Mouse (Mus musculus): ENCODE measurements around the gene C5ar2. TPM values are rescaled to one million over a fixed set of nuclear protein-coding genes. Genes with fewer than 3 reads are reported as not detected.

C5ar2 gene
- total and polyA plus RNA-seq, 2 experiments from 2014 or later, result 0.18 TPM; not detected in 1

- no peaks in the 10 kb centered on the region for H3K9me3 ChIP-seq (ENCODE audit: low read length)
- no peak for DNase-seq (ENCODE audit: low spot score)
- H3K4me1 ChIP-seq (ENCODE audit: insufficient read depth, low read length), result no peaks in the 10 kb centered on the region
- no peak overlapping the region for H3K9ac ChIP-seq (replicated peaks; ENCODE audit: low read length)
- TF ChIP-seq CTCF (IDR thresholded peaks at IDR 0.05; ENCODE audit: low read depth), result no peak
- no peaks in the 10 kb centered on the region for H3K36me3 ChIP-seq (ENCODE audit: insufficient read depth, low read length)
- no peak overlapping the region for H3K27ac ChIP-seq
- 66% methylated on average over 11 of the region's 11 CpGs for WGBS
- H3K4me3 ChIP-seq (ENCODE audit: low read length), result no peak overlapping the region
- no peak overlapping the region for H3K4me2 ChIP-seq (ENCODE audit: low read depth, low read length)
- no peaks in the 10 kb centered on the region for H3K27me3 ChIP-seq (ENCODE audit: insufficient read depth, low read length)
- ATAC-seq, result no peak
Measured at GRCm38 (mm10) chr7:16241787-16242186, 2.2 kb downstream of the C5ar2 start.

GRCm38 (mm10) chr7:16240978-16241303 lies 3.0 kb downstream of the C5ar2 start:
- Histone ChIP-seq H3K4me2 (ENCODE audit: low read depth, low read length) (no peak overlapping the region), H3K4me1 (ENCODE audit: insufficient read depth, low read length) (no peaks in the 10 kb centered on the region), H3K9ac (replicated peaks; ENCODE audit: low read length) (no peak overlapping the region), H3K27me3 (ENCODE audit: insufficient read depth, low read length) (no peaks in the 10 kb centered on the region), H3K4me3 (ENCODE audit: low read length) (no peak overlapping the region), H3K27ac (no peak overlapping the region), H3K36me3 (ENCODE audit: insufficient read depth, low read length) (no peaks in the 10 kb centered on the region), H3K9me3 (ENCODE audit: low read length) (no peaks in the 10 kb centered on the region)
- WGBS, result 92% methylated on average over 1 of the region's 1 CpGs
- TF ChIP-seq CTCF (IDR thresholded peaks at IDR 0.05; ENCODE audit: low read depth), result no peak
- ATAC-seq, result no peak
- DNase-seq (ENCODE audit: low spot score), result no peak

DNA sequence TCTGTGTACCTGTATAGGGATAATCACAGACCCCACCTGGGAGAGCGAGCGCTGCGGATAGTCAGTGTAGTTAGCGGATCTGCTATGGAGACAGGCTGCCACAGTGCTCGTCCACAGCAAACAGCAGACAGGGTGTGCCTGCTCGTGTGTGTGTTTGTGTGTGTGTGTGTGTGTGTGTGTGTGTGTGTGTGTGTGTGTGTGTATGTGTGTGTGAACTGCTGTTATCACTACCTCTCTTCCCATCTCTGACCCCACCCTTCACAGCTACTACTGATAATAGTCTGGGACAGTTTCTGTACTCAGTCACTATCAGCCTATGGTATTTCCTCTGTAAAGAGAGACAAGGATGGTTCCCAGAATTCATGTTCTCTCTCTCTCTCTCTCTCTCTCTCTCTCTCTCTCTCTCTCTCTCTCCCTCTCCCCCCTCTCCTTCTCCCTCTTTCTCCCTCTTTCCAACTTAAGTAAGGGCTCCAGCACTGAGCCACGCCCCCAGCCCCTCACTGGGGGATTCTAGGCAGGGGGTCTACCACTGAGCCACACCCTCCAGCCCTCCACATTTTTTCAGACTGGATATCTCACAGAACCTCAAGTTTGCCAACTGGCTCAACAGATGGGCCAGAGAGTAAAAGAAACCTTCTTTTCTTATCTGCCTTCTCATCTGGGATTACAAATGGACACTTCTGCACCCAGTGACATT lies 3.5 kb downstream of the C5ar2 start:
- no peak overlapping the region for H3K4me2 ChIP-seq (ENCODE audit: low read depth, low read length)
- no peaks in the 10 kb centered on the region for H3K36me3 ChIP-seq (ENCODE audit: insufficient read depth, low read length)
- 76% methylated on average over 7 of the region's 7 CpGs for WGBS
- H3K27me3 ChIP-seq (ENCODE audit: insufficient read depth, low read length), result no peaks in the 10 kb centered on the region
- no peak overlapping the region for H3K27ac ChIP-seq
- H3K9me3 ChIP-seq (ENCODE audit: low read length), result no peaks in the 10 kb centered on the region
- TF ChIP-seq CTCF (IDR thresholded peaks at IDR 0.05; ENCODE audit: low read depth), result no peak
- H3K9ac ChIP-seq (replicated peaks; ENCODE audit: low read length), result no peak overlapping the region
- no peak overlapping the region for H3K4me3 ChIP-seq (ENCODE audit: low read length)
- DNase-seq (ENCODE audit: low spot score), result no peak
- no peak for ATAC-seq
- H3K4me1 ChIP-seq (ENCODE audit: insufficient read depth, low read length), result no peaks in the 10 kb centered on the region

DNA sequence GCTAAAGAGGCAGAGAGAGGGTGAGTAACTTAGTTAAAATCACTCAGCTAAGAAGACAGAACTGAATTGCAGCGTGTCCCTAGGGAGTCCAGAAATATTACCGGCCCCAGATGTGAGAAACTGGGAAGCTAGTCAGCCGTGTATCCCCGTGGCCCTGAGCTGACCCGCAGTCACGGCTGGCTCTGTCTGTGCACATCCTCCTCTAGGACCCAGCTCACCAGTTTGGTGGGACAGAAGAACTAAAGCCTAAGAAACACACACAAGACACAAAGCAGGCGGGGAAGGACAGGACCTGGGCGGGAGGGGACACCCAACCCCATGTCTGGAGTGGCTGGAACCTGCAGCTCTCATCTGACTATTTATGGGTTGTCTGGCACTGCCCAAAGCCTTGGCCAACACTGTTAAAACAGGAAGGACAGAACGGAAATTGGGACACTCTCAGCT lies 4.4 kb downstream of the C5ar2 start:
- Histone ChIP-seq H3K4me1 (ENCODE audit: insufficient read depth, low read length) (no peaks in the 10 kb centered on the region), H3K27ac (no peak overlapping the region), H3K4me2 (ENCODE audit: low read depth, low read length) (no peak overlapping the region), H3K27me3 (ENCODE audit: insufficient read depth, low read length) (no peaks in the 10 kb centered on the region), H3K9ac (replicated peaks; ENCODE audit: low read length) (no peak overlapping the region), H3K36me3 (ENCODE audit: insufficient read depth, low read length) (no peaks in the 10 kb centered on the region), H3K4me3 (ENCODE audit: low read length) (no peak overlapping the region), H3K9me3 (ENCODE audit: low read length) (no peaks in the 10 kb centered on the region)
- DNase-seq (ENCODE audit: low spot score), result no peak
- no peak for ATAC-seq
- no peak for TF ChIP-seq CTCF (IDR thresholded peaks at IDR 0.05; ENCODE audit: low read depth)
- 56% methylated on average over 9 of the region's 9 CpGs for WGBS

- H3K9me3 ChIP-seq (ENCODE audit: low read length), result no peaks in the 10 kb centered on the region
- TF ChIP-seq CTCF (IDR thresholded peaks at IDR 0.05; ENCODE audit: low read depth), result no peak
- H3K9ac ChIP-seq (replicated peaks; ENCODE audit: low read length), result no peak overlapping the region
- no peaks in the 10 kb centered on the region for H3K4me1 ChIP-seq (ENCODE audit: insufficient read depth, low read length)
- ATAC-seq, result no peak
- H3K27me3 ChIP-seq (ENCODE audit: insufficient read depth, low read length), result no peaks in the 10 kb centered on the region
- DNase-seq (ENCODE audit: low spot score), result no peak
- 62% methylated on average over 5 of the region's 5 CpGs for WGBS
- no peak overlapping the region for H3K27ac ChIP-seq
- H3K4me2 ChIP-seq (ENCODE audit: low read depth, low read length), result no peak overlapping the region
- no peak overlapping the region for H3K4me3 ChIP-seq (ENCODE audit: low read length)
- no peaks in the 10 kb centered on the region for H3K36me3 ChIP-seq (ENCODE audit: insufficient read depth, low read length)
Measured at GRCm38 (mm10) chr7:16229869-16230268, 14.1 kb downstream of the C5ar2 start.

GRCm38 (mm10) chr7:16221582-16222272 lies 22.2 kb downstream of the C5ar2 start, which contains the start of gene Dhx34:
Dhx34 (minus strand) TSS chr7:16222037.
- peak within 1 kb of the TSS; percentile 57 for H3K4me3 ChIP-seq (ENCODE audit: low read length)
- WGBS, result 1% methylated on average over 34 of the region's 34 CpGs

GRCm38 (mm10) chr7:16213986-16214385 lies 30.0 kb downstream of the C5ar2 start:
- WGBS, result 96% methylated on average over 9 of the region's 9 CpGs
- Histone ChIP-seq H3K36me3 (ENCODE audit: insufficient read depth, low read length) (peaks cover 61% of the 10 kb centered on the region), H3K27ac (no peak overlapping the region), H3K4me2 (ENCODE audit: low read depth, low read length) (no peak overlapping the region), H3K9me3 (ENCODE audit: low read length) (no peaks in the 10 kb centered on the region), H3K4me1 (ENCODE audit: insufficient read depth, low read length) (no peaks in the 10 kb centered on the region), H3K9ac (replicated peaks; ENCODE audit: low read length) (no peak overlapping the region), H3K27me3 (ENCODE audit: insufficient read depth, low read length) (no peaks in the 10 kb centered on the region), H3K4me3 (ENCODE audit: low read length) (no peak overlapping the region)
- ATAC-seq, result no peak
- no peak for TF ChIP-seq CTCF (IDR thresholded peaks at IDR 0.05; ENCODE audit: low read depth)
- no peak for DNase-seq (ENCODE audit: low spot score)

More at GRCm38 (mm10) chr7:16221582-16222272, 22.2 kb downstream of the C5ar2 start, which contains the start of gene Dhx34:
- peak within 1 kb of the TSS; percentile 86 for H3K4me2 ChIP-seq (ENCODE audit: low read depth, low read length)
- H3K27me3 ChIP-seq (ENCODE audit: insufficient read depth, low read length), result no peaks in the 10 kb centered on the region
- peak within 1 kb of the TSS; percentile 67 for H3K9ac ChIP-seq (replicated peaks; ENCODE audit: low read length)
- peak; percentile 64 for TF ChIP-seq CTCF (IDR thresholded peaks at IDR 0.05; ENCODE audit: low read depth)
- peaks cover 16% of the 10 kb centered on the region; the same call in 1 of the 2 replicates for H3K36me3 ChIP-seq (ENCODE audit: insufficient read depth, low read length)
- peak; percentile 98 for ATAC-seq
- peak within 1 kb of the TSS; percentile 69 for H3K27ac ChIP-seq
- DNase-seq (ENCODE audit: low spot score), result peak; percentile 98
- no peaks in the 10 kb centered on the region for H3K9me3 ChIP-seq (ENCODE audit: low read length)
- H3K4me1 ChIP-seq (ENCODE audit: insufficient read depth, low read length), result peaks cover 7% of the 10 kb centered on the region

Measured in hindbrain, postnatal 0 days (tissue).